Mouse (Mus musculus) thymus, postnatal 4 days (tissue): ENCODE results near the gene Prkg1.

Experiments
- DNase-seq: peaks from one replicate; pipeline ENCODE4 v3.0.0; 2021

Prkg1 gene

GRCm38 (mm10) chr19:31616830-31617229, 148.0 kb downstream of the Prkg1 start:
- no peak for DNase-seq

GRCm38 (mm10) chr19:31616159-31616558, 148.7 kb downstream of the Prkg1 start:
- no peak for DNase-seq

GRCm38 (mm10) chr19:31613146-31613545, 151.7 kb downstream of the Prkg1 start:
- DNase-seq, result no peak

GRCm38 (mm10) chr19:31602578-31602977, 162.3 kb downstream of the Prkg1 start:
- DNase-seq, result no peak

GRCm38 (mm10) chr19:31594011-31594410, 170.8 kb downstream of the Prkg1 start:
- no peak for DNase-seq

GRCm38 (mm10) chr19:31590701-31591100, 174.1 kb downstream of the Prkg1 start:
- no peak for DNase-seq

GRCm38 (mm10) chr19:31577092-31577491, 187.7 kb downstream of the Prkg1 start:
- no peak for DNase-seq

- DNase-seq, result no peak
These were observed 200.5 kb downstream of the Prkg1 start for GRCm38 (mm10) chr19:31564329-31564728.

GRCm38 (mm10) chr19:31546063-31546462, 218.8 kb downstream of the Prkg1 start:
- no peak for DNase-seq

- DNase-seq, result no peak
These were observed 233.5 kb downstream of the Prkg1 start for GRCm38 (mm10) chr19:31531249-31531740.

GRCm38 (mm10) chr19:31530616-31531015, 234.2 kb downstream of the Prkg1 start:
- no peak for DNase-seq

- DNase-seq, result no peak
These were observed 234.9 kb downstream of the Prkg1 start for GRCm38 (mm10) chr19:31529890-31530289.

- no peak for DNase-seq
These were observed 250.3 kb downstream of the Prkg1 start for GRCm38 (mm10) chr19:31514490-31514889.

GRCm38 (mm10) chr19:31507831-31508230, 257.0 kb downstream of the Prkg1 start:
- DNase-seq, result no peak

GRCm38 (mm10) chr19:31506296-31506695, 258.5 kb downstream of the Prkg1 start:
- DNase-seq, result no peak

- no peak for DNase-seq
These were observed 259.8 kb downstream of the Prkg1 start for GRCm38 (mm10) chr19:31505041-31505440.

- no peak for DNase-seq
These were observed 267.4 kb downstream of the Prkg1 start for GRCm38 (mm10) chr19:31497386-31497785.

- DNase-seq, result no peak
These were observed 275.2 kb downstream of the Prkg1 start for GRCm38 (mm10) chr19:31489606-31490005.

GRCm38 (mm10) chr19:31471766-31472165, 293.1 kb downstream of the Prkg1 start:
- DNase-seq, result no peak

- DNase-seq, result no peak
These were observed 304.6 kb downstream of the Prkg1 start for GRCm38 (mm10) chr19:31460188-31460587.

GRCm38 (mm10) chr19:31444101-31444500, 320.7 kb downstream of the Prkg1 start:
- no peak for DNase-seq

GRCm38 (mm10) chr19:31442311-31442710, 322.5 kb downstream of the Prkg1 start:
- no peak for DNase-seq

GRCm38 (mm10) chr19:31433446-31433845, 331.4 kb downstream of the Prkg1 start:
- DNase-seq, result no peak

GRCm38 (mm10) chr19:31431411-31431810, 333.4 kb downstream of the Prkg1 start:
- no peak for DNase-seq

- DNase-seq, result peak; percentile 43
These were observed 338.7 kb downstream of the Prkg1 start for GRCm38 (mm10) chr19:31426142-31426541.

- no peak for DNase-seq
These were observed 339.6 kb downstream of the Prkg1 start for GRCm38 (mm10) chr19:31425199-31425598.
